Mouse (Mus musculus): ENCODE measurements around the gene Slc35f1. TPM values are rescaled to one million over a fixed set of nuclear protein-coding genes. Genes with fewer than 3 reads are reported as not detected.
A peak's percentile ranks its signal among the peaks of the same experiment; 100 is the strongest.

Gene Slc35f1
- polyA plus RNA-seq, 1 experiment from 2014 or later, result 40.1 TPM

- Histone ChIP-seq H3K4me3 (no peak overlapping the region), H3K9ac (replicated peaks) (no peak overlapping the region), H3K4me2 (replicated peaks) (no peak overlapping the region), H3K27ac (replicated peaks) (no peak overlapping the region), H3K36me3 (no peaks in the 10 kb centered on the region), H3K27me3 (no peaks in the 10 kb centered on the region), H3K9me3 (no peaks in the 10 kb centered on the region), H3K4me1 (no peaks in the 10 kb centered on the region)
- no peak for ATAC-seq (replicated peaks)
- WGBS, result 88% methylated on average over 3 of the region's 3 CpGs
Observed at GRCm38 (mm10) chr10:52952581-52952980, 262.2 kb downstream of the Slc35f1 start.

- Histone ChIP-seq H3K9me3 (no peaks in the 10 kb centered on the region), H3K4me2 (replicated peaks) (no peak overlapping the region), H3K4me1 (no peaks in the 10 kb centered on the region), H3K4me3 (no peak overlapping the region), H3K9ac (replicated peaks) (no peak overlapping the region), H3K27me3 (no peaks in the 10 kb centered on the region), H3K27ac (replicated peaks) (no peak overlapping the region), H3K36me3 (no peaks in the 10 kb centered on the region)
- 75% methylated on average over 4 of the region's 4 CpGs for WGBS
- no peak for ATAC-seq (replicated peaks)
Observed at GRCm38 (mm10) chr10:52956728-52957127, 266.4 kb downstream of the Slc35f1 start.

- no peaks in the 10 kb centered on the region for H3K9me3 ChIP-seq
- no peaks in the 10 kb centered on the region for H3K4me1 ChIP-seq
- WGBS, result 75% methylated on average over 1 of the region's 1 CpGs
- no peak overlapping the region for H3K4me2 ChIP-seq (replicated peaks)
- no peak overlapping the region for H3K4me3 ChIP-seq
- H3K27me3 ChIP-seq, result no peaks in the 10 kb centered on the region
- H3K27ac ChIP-seq (replicated peaks), result peak overlapping the region; percentile 50
- H3K9ac ChIP-seq (replicated peaks), result no peak overlapping the region
- ATAC-seq (replicated peaks), result no peak
- no peaks in the 10 kb centered on the region for H3K36me3 ChIP-seq
Observed at GRCm38 (mm10) chr10:52979251-52979650, 288.9 kb downstream of the Slc35f1 start.

GRCm38 (mm10) chr10:52982836-52983235 is 292.5 kb downstream of the Slc35f1 start:
- Histone ChIP-seq H3K4me2 (replicated peaks) (no peak overlapping the region), H3K36me3 (no peaks in the 10 kb centered on the region), H3K27me3 (no peaks in the 10 kb centered on the region), H3K4me3 (no peak overlapping the region), H3K27ac (replicated peaks) (no peak overlapping the region), H3K4me1 (no peaks in the 10 kb centered on the region), H3K9me3 (no peaks in the 10 kb centered on the region), H3K9ac (replicated peaks) (no peak overlapping the region)
- WGBS, result 73% methylated on average over 1 of the region's 1 CpGs
- ATAC-seq (replicated peaks), result no peak

- Histone ChIP-seq H3K27me3 (no peaks in the 10 kb centered on the region), H3K4me3 (no peak overlapping the region), H3K4me2 (replicated peaks) (no peak overlapping the region), H3K27ac (replicated peaks) (no peak overlapping the region), H3K9me3 (no peaks in the 10 kb centered on the region), H3K9ac (replicated peaks) (no peak overlapping the region), H3K4me1 (peaks cover 11% of the 10 kb centered on the region), H3K36me3 (no peaks in the 10 kb centered on the region)
- no peak for ATAC-seq (replicated peaks)
- 46% methylated on average over 2 of the region's 2 CpGs for WGBS
Observed at GRCm38 (mm10) chr10:52992246-52992645, 301.9 kb downstream of the Slc35f1 start.

- no peak for ATAC-seq (replicated peaks)
- H3K9ac ChIP-seq (replicated peaks), result no peak overlapping the region
- no peaks in the 10 kb centered on the region for H3K9me3 ChIP-seq
- H3K27me3 ChIP-seq, result no peaks in the 10 kb centered on the region
- H3K4me3 ChIP-seq, result no peak overlapping the region
- H3K36me3 ChIP-seq, result no peaks in the 10 kb centered on the region
- H3K4me1 ChIP-seq, result peaks cover 11% of the 10 kb centered on the region
- no peak overlapping the region for H3K4me2 ChIP-seq (replicated peaks)
- H3K27ac ChIP-seq (replicated peaks), result no peak overlapping the region
- WGBS, result 42% methylated on average over 2 of the region's 2 CpGs
Observed at GRCm38 (mm10) chr10:52996886-52997285, 306.6 kb downstream of the Slc35f1 start.

GRCm38 (mm10) chr10:53001136-53001535 is 310.8 kb downstream of the Slc35f1 start:
- Histone ChIP-seq H3K27me3 (no peaks in the 10 kb centered on the region), H3K36me3 (no peaks in the 10 kb centered on the region), H3K27ac (replicated peaks) (no peak overlapping the region), H3K9me3 (no peaks in the 10 kb centered on the region), H3K4me2 (replicated peaks) (no peak overlapping the region), H3K4me3 (no peak overlapping the region), H3K4me1 (peaks cover 7% of the 10 kb centered on the region; the same call in 1 of the 2 replicates), H3K9ac (replicated peaks) (no peak overlapping the region)
- no peak for ATAC-seq (replicated peaks)
- WGBS, result 88% methylated on average over 7 of the region's 7 CpGs

GRCm38 (mm10) chr10:53006229-53007190 is 316.2 kb downstream of the Slc35f1 start:
- Histone ChIP-seq H3K27me3 (no peaks in the 10 kb centered on the region), H3K27ac (replicated peaks) (peak overlapping the region; percentile 66), H3K4me2 (replicated peaks) (no peak overlapping the region), H3K4me1 (peaks cover 9% of the 10 kb centered on the region), H3K9ac (replicated peaks) (no peak overlapping the region), H3K9me3 (no peaks in the 10 kb centered on the region), H3K36me3 (no peaks in the 10 kb centered on the region), H3K4me3 (no peak overlapping the region)
- 78% methylated on average over 1 of the region's 1 CpGs for WGBS
- peak; percentile 80 for ATAC-seq (replicated peaks)

- ATAC-seq (replicated peaks), result peak; percentile 61
- Histone ChIP-seq H3K4me2 (replicated peaks) (no peak overlapping the region), H3K4me3 (no peak overlapping the region), H3K4me1 (peaks cover 5% of the 10 kb centered on the region; the same call in 1 of the 2 replicates), H3K36me3 (no peaks in the 10 kb centered on the region), H3K9me3 (no peaks in the 10 kb centered on the region), H3K9ac (replicated peaks) (no peak overlapping the region), H3K27me3 (no peaks in the 10 kb centered on the region), H3K27ac (replicated peaks) (0 out of 2 replicates have a peak overlapping the region, but pooled peaks have one; percentile 14)
- WGBS, result 34% methylated on average over 5 of the region's 5 CpGs
Observed at GRCm38 (mm10) chr10:53013878-53014277, 323.5 kb downstream of the Slc35f1 start.

- Histone ChIP-seq H3K9me3 (no peaks in the 10 kb centered on the region), H3K27me3 (no peaks in the 10 kb centered on the region), H3K27ac (replicated peaks) (no peak overlapping the region), H3K4me3 (no peak overlapping the region), H3K9ac (replicated peaks) (no peak overlapping the region), H3K4me1 (peaks cover 4% of the 10 kb centered on the region), H3K4me2 (replicated peaks) (no peak overlapping the region), H3K36me3 (no peaks in the 10 kb centered on the region)
- no peak for ATAC-seq (replicated peaks)
- WGBS, result 8% methylated on average over 4 of the region's 4 CpGs
Observed at GRCm38 (mm10) chr10:53028454-53028853, 338.1 kb downstream of the Slc35f1 start.

GRCm38 (mm10) chr10:53035202-53035601 is 344.9 kb downstream of the Slc35f1 start:
- 40% methylated on average over 1 of the region's 1 CpGs for WGBS

GRCm38 (mm10) chr10:53045931-53046330 is 355.6 kb downstream of the Slc35f1 start:
- Histone ChIP-seq H3K36me3 (peaks cover 7% of the 10 kb centered on the region; the same call in 1 of the 2 replicates), H3K9ac (replicated peaks) (no peak overlapping the region), H3K4me1 (no peaks in the 10 kb centered on the region), H3K9me3 (no peaks in the 10 kb centered on the region), H3K4me3 (no peak overlapping the region), H3K4me2 (replicated peaks) (no peak overlapping the region), H3K27me3 (no peaks in the 10 kb centered on the region), H3K27ac (replicated peaks) (no peak overlapping the region)
- no peak for ATAC-seq (replicated peaks)

More at GRCm38 (mm10) chr10:53035202-53035601, 344.9 kb downstream of the Slc35f1 start:
- no peaks in the 10 kb centered on the region for H3K27me3 ChIP-seq
- H3K4me1 ChIP-seq, result no peaks in the 10 kb centered on the region
- no peak overlapping the region for H3K4me2 ChIP-seq (replicated peaks)
- no peaks in the 10 kb centered on the region for H3K9me3 ChIP-seq
- no peak overlapping the region for H3K9ac ChIP-seq (replicated peaks)
- no peaks in the 10 kb centered on the region for H3K36me3 ChIP-seq
- ATAC-seq (replicated peaks), result no peak
- H3K27ac ChIP-seq (replicated peaks), result no peak overlapping the region
- H3K4me3 ChIP-seq, result no peak overlapping the region

All from forebrain, embryonic 15.5 days (tissue).